Mouse (Mus musculus): ENCODE measurements around the gene Gm44503. TPM values are rescaled to one million over a fixed set of nuclear protein-coding genes. Genes with fewer than 3 reads are reported as not detected.
A peak's percentile ranks its signal among the peaks of the same experiment; 100 is the strongest.

The Gm44503 gene
- polyA plus RNA-seq, 1 experiment from 2014 or later, result not detected

DNA sequence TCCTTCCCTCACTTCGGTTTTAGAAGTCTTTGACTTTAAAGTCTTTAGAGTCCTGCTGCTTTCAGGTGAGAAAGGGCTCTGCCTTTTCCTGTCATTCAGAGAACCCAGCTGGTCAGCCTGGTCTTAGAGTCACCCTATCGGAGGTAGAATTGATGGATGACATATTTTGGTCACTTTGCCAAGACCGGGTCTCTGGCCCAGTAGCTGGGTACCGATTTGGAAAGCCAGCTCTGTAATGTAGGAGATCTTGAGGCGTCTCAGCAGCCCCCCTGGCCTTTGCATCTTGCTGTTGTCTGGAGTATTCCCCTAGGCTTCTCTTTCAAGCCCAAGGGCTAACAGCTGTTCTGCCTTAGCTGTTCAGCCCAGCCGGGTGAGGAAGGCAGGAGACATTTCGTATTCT is 86.6 kb downstream of the Gm44503 start:
- H3K4me2 ChIP-seq (ENCODE audit: low read depth), result peak overlapping the region; percentile 84
- H3K27me3 ChIP-seq (ENCODE audit: control insufficient read depth, insufficient read depth, low read length), result no peaks in the 10 kb centered on the region
- peak; percentile 32 for DNase-seq (ENCODE audit: low spot score)
- no peak for ATAC-seq (ENCODE audit: insufficient read depth, low FRiP score, low TSS enrichment)
- H3K4me1 ChIP-seq (ENCODE audit: control insufficient read depth, insufficient read depth, low read length), result peaks cover 4% of the 10 kb centered on the region
- no peaks in the 10 kb centered on the region for H3K9me3 ChIP-seq (ENCODE audit: control insufficient read depth, low read length)
- H3K9ac ChIP-seq (ENCODE audit: low read length), result no peak overlapping the region
- no peak overlapping the region for H3K27ac ChIP-seq (ENCODE audit: low read depth, low read length)
- H3K4me3 ChIP-seq (ENCODE audit: low read depth, low read length), result peak overlapping the region; percentile 41
- no peaks in the 10 kb centered on the region for H3K36me3 ChIP-seq (ENCODE audit: control insufficient read depth, insufficient read depth, low read length)
- 14% methylated on average over 7 of the region's 7 CpGs for WGBS

DNA sequence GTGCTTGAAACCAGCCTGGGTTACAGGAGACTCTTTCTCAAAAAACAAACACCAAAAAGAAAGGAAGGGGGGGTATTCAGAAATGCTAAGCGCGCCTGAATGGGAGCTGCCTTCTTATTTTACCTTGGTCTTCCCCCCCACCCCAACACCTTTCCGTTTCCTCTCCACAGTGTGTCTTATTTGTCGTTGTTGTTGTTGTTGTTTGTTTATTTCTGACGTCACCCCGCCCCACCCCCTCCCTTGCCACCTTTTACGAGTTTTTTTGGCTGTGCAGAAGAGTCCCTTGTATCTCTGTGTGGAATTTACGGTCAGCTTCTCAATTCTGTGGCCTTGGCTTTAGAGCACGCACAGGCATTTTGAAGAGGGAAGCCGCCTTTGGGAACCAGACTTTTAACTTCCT is 87.1 kb downstream of the Gm44503 start:
- whole genome bisulfite sequencing, result 70% methylated on average over 10 of the region's 10 CpGs
- no peaks in the 10 kb centered on the region for H3K36me3 ChIP-seq (ENCODE audit: control insufficient read depth, insufficient read depth, low read length)
- no peak overlapping the region for H3K9ac ChIP-seq (ENCODE audit: low read length)
- no peak overlapping the region for H3K27ac ChIP-seq (ENCODE audit: low read depth, low read length)
- no peak overlapping the region for H3K4me3 ChIP-seq (ENCODE audit: low read depth, low read length)
- DNase-seq (ENCODE audit: low spot score), result no peak
- H3K4me1 ChIP-seq (ENCODE audit: control insufficient read depth, insufficient read depth, low read length), result no peaks in the 10 kb centered on the region
- H3K9me3 ChIP-seq (ENCODE audit: control insufficient read depth, low read length), result no peaks in the 10 kb centered on the region
- H3K4me2 ChIP-seq (ENCODE audit: low read depth), result no peak overlapping the region
- ATAC-seq (ENCODE audit: insufficient read depth, low FRiP score, low TSS enrichment), result no peak
- H3K27me3 ChIP-seq (ENCODE audit: control insufficient read depth, insufficient read depth, low read length), result no peaks in the 10 kb centered on the region

DNA sequence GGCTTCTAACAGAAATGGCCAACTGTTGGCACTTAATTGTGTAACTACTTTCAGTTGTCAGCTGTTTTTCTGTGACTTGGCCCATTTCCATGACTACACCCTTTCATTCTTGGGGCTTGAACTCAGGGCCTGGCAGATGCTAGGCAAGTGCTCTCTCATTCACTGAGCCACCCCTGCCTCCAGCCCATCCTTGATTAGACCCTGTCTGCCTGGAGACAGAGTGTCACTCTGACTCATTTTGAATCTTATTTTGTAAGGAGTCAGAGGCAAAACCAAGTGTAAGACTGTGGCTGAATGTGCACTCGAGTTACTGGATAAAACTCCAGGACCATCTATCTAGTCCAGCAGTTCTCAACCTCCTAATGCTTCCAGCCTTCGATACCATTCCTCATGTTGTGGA is 89.3 kb downstream of the Gm44503 start:
- DNase-seq (ENCODE audit: low spot score) (no peak), ATAC-seq (ENCODE audit: insufficient read depth, low FRiP score, low TSS enrichment) (no peak)
- no peak overlapping the region for H3K9ac ChIP-seq (ENCODE audit: low read length)
- no peaks in the 10 kb centered on the region for H3K4me1 ChIP-seq (ENCODE audit: control insufficient read depth, insufficient read depth, low read length)
- 84% methylated on average over 2 of the region's 2 CpGs for WGBS
- no peaks in the 10 kb centered on the region for H3K9me3 ChIP-seq (ENCODE audit: control insufficient read depth, low read length)
- H3K27ac ChIP-seq (ENCODE audit: low read depth, low read length), result no peak overlapping the region
- H3K27me3 ChIP-seq (ENCODE audit: control insufficient read depth, insufficient read depth, low read length), result no peaks in the 10 kb centered on the region
- no peaks in the 10 kb centered on the region for H3K36me3 ChIP-seq (ENCODE audit: control insufficient read depth, insufficient read depth, low read length)
- no peak overlapping the region for H3K4me2 ChIP-seq (ENCODE audit: low read depth)
- no peak overlapping the region for H3K4me3 ChIP-seq (ENCODE audit: low read depth, low read length)

DNA sequence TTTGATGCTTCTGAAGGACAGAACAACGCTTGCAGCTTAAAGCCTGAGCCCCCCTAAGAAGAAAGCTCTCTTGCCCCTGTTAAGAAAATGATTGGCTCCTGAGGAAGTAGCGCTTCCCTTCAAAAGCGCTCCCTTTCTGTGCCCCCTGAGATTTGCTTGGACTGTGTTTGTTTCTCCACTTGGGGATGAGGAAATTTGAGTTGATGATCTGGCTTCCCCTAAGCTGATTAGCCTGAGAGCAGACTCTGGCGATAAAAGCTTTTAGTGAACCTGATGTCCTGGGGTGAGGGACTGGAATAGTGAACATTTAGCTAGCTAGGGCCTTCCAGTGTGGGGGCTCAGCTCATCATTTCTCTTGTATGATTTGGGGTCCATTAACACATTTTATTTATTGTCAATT is 90.3 kb downstream of the Gm44503 start:
- no peak for DNase-seq (ENCODE audit: low spot score)
- Histone ChIP-seq H3K27me3 (ENCODE audit: control insufficient read depth, insufficient read depth, low read length) (no peaks in the 10 kb centered on the region), H3K9ac (ENCODE audit: low read length) (no peak overlapping the region), H3K4me1 (ENCODE audit: control insufficient read depth, insufficient read depth, low read length) (no peaks in the 10 kb centered on the region), H3K9me3 (ENCODE audit: control insufficient read depth, low read length) (no peaks in the 10 kb centered on the region), H3K4me2 (ENCODE audit: low read depth) (no peak overlapping the region), H3K4me3 (ENCODE audit: low read depth, low read length) (no peak overlapping the region), H3K27ac (ENCODE audit: low read depth, low read length) (no peak overlapping the region), H3K36me3 (ENCODE audit: control insufficient read depth, insufficient read depth, low read length) (no peaks in the 10 kb centered on the region)
- 25% methylated on average over 4 of the region's 4 CpGs for WGBS
- no peak for ATAC-seq (ENCODE audit: insufficient read depth, low FRiP score, low TSS enrichment)

DNA sequence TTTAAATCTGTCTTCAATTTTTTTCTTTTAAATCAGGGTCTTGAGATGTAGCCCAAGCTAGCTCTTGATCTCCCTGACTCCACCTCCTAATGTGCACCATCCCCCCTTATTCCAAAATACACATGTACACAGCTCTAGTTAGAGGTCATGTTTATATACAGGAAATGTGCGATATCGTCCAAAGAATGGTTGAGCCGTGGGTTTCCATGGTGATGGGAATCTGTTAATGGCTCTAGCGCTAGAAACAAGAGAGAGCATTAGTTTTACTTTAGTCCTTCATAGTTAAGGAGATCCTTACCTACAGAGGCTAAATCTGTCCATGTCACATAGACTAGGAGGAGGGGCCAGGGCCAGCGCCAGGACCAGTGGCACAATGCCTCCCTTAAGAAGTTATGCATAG is 91.2 kb downstream of the Gm44503 start:
- Histone ChIP-seq H3K36me3 (ENCODE audit: control insufficient read depth, insufficient read depth, low read length) (no peaks in the 10 kb centered on the region), H3K4me1 (ENCODE audit: control insufficient read depth, insufficient read depth, low read length) (no peaks in the 10 kb centered on the region), H3K4me3 (ENCODE audit: low read depth, low read length) (no peak overlapping the region), H3K4me2 (ENCODE audit: low read depth) (no peak overlapping the region), H3K9ac (ENCODE audit: low read length) (no peak overlapping the region), H3K27me3 (ENCODE audit: control insufficient read depth, insufficient read depth, low read length) (no peaks in the 10 kb centered on the region), H3K27ac (ENCODE audit: low read depth, low read length) (no peak overlapping the region), H3K9me3 (ENCODE audit: control insufficient read depth, low read length) (no peaks in the 10 kb centered on the region)
- WGBS, result 76% methylated on average over 5 of the region's 5 CpGs
- no peak for DNase-seq (ENCODE audit: low spot score)
- no peak for ATAC-seq (ENCODE audit: insufficient read depth, low FRiP score, low TSS enrichment)

DNA sequence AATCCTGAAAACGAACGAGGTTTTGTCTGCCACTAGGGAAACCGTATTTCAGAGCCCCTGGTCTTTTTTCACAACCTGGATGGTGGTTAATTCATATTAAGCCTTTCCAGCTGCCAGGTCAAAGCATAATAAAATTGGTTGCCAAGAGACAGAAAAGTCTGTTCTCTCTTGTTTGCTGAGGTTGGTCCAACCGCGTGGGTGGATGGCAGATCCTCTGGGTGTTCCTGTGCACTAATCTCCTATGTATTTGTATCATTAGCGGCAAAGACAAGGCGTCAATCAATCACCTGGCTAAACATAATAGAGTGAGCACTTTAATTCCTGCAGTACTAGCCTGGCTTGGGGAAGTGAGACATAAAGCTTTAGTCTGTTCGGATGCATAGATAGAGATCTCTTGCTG is 92.0 kb downstream of the Gm44503 start:
- Histone ChIP-seq H3K9me3 (ENCODE audit: control insufficient read depth, low read length) (no peaks in the 10 kb centered on the region), H3K27me3 (ENCODE audit: control insufficient read depth, insufficient read depth, low read length) (no peaks in the 10 kb centered on the region), H3K27ac (ENCODE audit: low read depth, low read length) (no peak overlapping the region), H3K36me3 (ENCODE audit: control insufficient read depth, insufficient read depth, low read length) (no peaks in the 10 kb centered on the region), H3K4me3 (ENCODE audit: low read depth, low read length) (no peak overlapping the region), H3K4me2 (ENCODE audit: low read depth) (no peak overlapping the region), H3K9ac (ENCODE audit: low read length) (no peak overlapping the region), H3K4me1 (ENCODE audit: control insufficient read depth, insufficient read depth, low read length) (no peaks in the 10 kb centered on the region)
- DNase-seq (ENCODE audit: low spot score), result no peak
- WGBS, result 76% methylated on average over 8 of the region's 8 CpGs
- no peak for ATAC-seq (ENCODE audit: insufficient read depth, low FRiP score, low TSS enrichment)

DNA sequence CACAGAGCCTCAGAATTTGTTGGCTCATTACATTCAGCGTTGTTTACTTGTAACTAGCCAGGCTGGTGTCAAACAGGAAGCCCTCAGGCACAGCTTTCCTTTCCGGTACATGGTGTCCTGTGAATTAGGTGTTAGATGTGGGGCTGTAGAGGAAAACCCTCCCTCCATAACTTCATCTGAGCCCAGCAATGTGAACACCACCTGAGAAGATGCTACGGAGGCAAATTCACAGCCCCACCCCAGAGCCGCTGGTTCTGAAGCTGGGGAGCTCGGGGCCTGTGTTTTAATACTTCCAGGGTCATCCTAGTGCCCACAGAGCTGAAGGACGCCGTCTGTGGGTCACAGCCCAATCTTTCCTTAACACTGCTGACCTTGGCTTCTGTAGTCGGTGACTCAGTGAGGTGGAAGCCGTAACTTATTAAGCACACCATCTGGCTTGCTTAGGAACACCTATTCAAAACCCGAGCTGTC is 96.8 kb downstream of the Gm44503 start:
- Histone ChIP-seq H3K9me3 (ENCODE audit: control insufficient read depth, low read length) (no peaks in the 10 kb centered on the region), H3K27ac (ENCODE audit: low read depth, low read length) (no peak overlapping the region), H3K36me3 (ENCODE audit: control insufficient read depth, insufficient read depth, low read length) (no peaks in the 10 kb centered on the region), H3K4me2 (ENCODE audit: low read depth) (no peak overlapping the region), H3K27me3 (ENCODE audit: control insufficient read depth, insufficient read depth, low read length) (no peaks in the 10 kb centered on the region), H3K4me1 (ENCODE audit: control insufficient read depth, insufficient read depth, low read length) (no peaks in the 10 kb centered on the region), H3K9ac (ENCODE audit: low read length) (no peak overlapping the region), H3K4me3 (ENCODE audit: low read depth, low read length) (no peak overlapping the region)
- ATAC-seq (ENCODE audit: insufficient read depth, low FRiP score, low TSS enrichment), result no peak
- 71% methylated on average over 10 of the region's 10 CpGs for WGBS
- DNase-seq (ENCODE audit: low spot score), result no peak

DNA sequence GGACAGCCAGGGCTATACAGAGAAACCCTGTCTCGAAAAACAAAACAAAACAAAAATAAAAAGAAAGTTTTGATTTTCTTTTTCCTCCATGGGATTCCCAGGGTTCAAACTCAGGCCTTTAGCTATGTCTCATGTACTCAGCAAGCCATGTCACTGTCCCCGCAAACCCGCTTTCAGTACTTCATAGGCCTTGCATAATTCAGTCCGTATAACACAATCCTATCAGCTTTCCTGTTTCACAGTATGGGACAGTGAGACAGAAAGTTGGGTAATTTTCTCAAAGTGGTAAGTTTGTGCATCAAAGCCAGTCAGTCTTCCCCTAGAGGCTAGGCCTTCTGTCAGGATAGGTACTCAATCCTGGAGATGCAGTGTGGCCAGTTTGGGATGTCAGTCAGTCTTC is 100.6 kb downstream of the Gm44503 start:
- Histone ChIP-seq H3K9me3 (ENCODE audit: control insufficient read depth, low read length) (no peaks in the 10 kb centered on the region), H3K4me2 (ENCODE audit: low read depth) (no peak overlapping the region), H3K9ac (ENCODE audit: low read length) (no peak overlapping the region), H3K36me3 (ENCODE audit: control insufficient read depth, insufficient read depth, low read length) (no peaks in the 10 kb centered on the region), H3K4me1 (ENCODE audit: control insufficient read depth, insufficient read depth, low read length) (peaks cover 4% of the 10 kb centered on the region; the same call in 1 of the 2 replicates), H3K27ac (ENCODE audit: low read depth, low read length) (no peak overlapping the region), H3K4me3 (ENCODE audit: low read depth, low read length) (no peak overlapping the region), H3K27me3 (ENCODE audit: control insufficient read depth, insufficient read depth, low read length) (no peaks in the 10 kb centered on the region)
- DNase-seq (ENCODE audit: low spot score), result no peak
- no peak for ATAC-seq (ENCODE audit: insufficient read depth, low FRiP score, low TSS enrichment)
- 91% methylated on average over 4 of the region's 4 CpGs for WGBS

DNA sequence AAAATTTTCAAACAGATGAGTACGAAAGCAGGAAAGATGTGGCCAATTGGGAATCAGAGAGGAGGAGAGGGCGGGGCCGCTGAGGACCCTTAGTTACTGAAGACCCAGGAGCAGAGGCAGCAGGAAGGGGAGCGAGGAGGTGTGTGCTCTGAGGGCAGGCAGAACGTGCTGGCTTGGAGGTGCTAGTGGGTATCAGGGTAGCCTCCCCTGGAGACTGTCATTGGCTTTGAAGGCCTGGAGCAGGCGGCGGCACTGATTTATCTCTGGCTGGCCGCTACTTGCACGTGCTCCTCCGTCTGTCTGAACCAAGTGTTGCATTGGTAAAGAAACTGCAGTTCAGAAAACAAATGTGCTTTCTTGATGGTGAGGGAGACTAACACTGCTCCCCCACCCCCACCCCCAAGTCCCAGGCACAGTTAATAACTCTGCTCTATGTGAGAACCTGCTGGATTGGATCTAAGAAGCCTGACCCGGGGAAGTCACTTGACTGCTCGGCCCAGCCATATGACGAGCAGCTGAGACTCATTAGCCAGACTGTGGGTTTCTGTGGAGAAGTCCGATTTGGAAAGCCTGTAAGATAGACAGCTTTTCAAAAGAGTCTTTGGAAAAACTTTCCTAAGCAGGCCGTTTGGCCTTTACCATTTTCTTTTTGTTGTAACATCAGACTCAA is 105.1 kb downstream of the Gm44503 start:
- H3K9ac ChIP-seq (ENCODE audit: low read length), result no peak overlapping the region
- ATAC-seq (ENCODE audit: insufficient read depth, low FRiP score, low TSS enrichment) (no peak; the same call in 1 of the 2 replicates), DNase-seq (ENCODE audit: low spot score) (peak; percentile 29)
- WGBS, result 23% methylated on average over 15 of the region's 15 CpGs
- H3K27ac ChIP-seq (ENCODE audit: low read depth, low read length), result no peak overlapping the region
- peak overlapping the region; percentile 26 for H3K4me2 ChIP-seq (ENCODE audit: low read depth)
- H3K36me3 ChIP-seq (ENCODE audit: control insufficient read depth, insufficient read depth, low read length), result no peaks in the 10 kb centered on the region
- H3K4me1 ChIP-seq (ENCODE audit: control insufficient read depth, insufficient read depth, low read length), result peaks cover 4% of the 10 kb centered on the region
- H3K27me3 ChIP-seq (ENCODE audit: control insufficient read depth, insufficient read depth, low read length), result no peaks in the 10 kb centered on the region
- no peaks in the 10 kb centered on the region for H3K9me3 ChIP-seq (ENCODE audit: control insufficient read depth, low read length)
- H3K4me3 ChIP-seq (ENCODE audit: low read depth, low read length), result no peak overlapping the region
